Mouse (Mus musculus) left cerebral cortex, postnatal 36 days (tissue): ENCODE results near the gene Fcmr. TPM values are rescaled to one million over a fixed set of nuclear protein-coding genes. Genes with fewer than 3 reads are reported as not detected.

Experiments
- total RNA-seq, 2 experiments: library from RNA; stranded (reverse); gene quantifications; 2 replicates each; pipeline ENCODE4 v1.2.3; 2021

Fcmr gene
- total RNA-seq, 2 experiments from 2014 or later = 0.93 TPM; not detected in 1

Other genes starting within 250 kb of the Fcmr start
- not detected for gene Zp3r, start 236.0 kb upstream of the Fcmr start, total RNA-seq
- not detected for gene C4bp, start 204.0 kb upstream of the Fcmr start, total RNA-seq
- gene Gm29427, start 149.9 kb upstream of the Fcmr start, total RNA-seq = not detected
- 10 to 100 TPM; 15.0 to 18.0 TPM for gene Yod1, start 148.3 kb upstream of the Fcmr start, total RNA-seq
- gene Pfkfb2, start 136.4 kb upstream of the Fcmr start, total RNA-seq = 10 to 100 TPM; 39.3 to 43.8 TPM
- 1 to 10 TPM; 2.0 to 2.1 TPM for gene AA986860, start 133.7 kb upstream of the Fcmr start, total RNA-seq
- gene Fcamr, start 64.8 kb upstream of the Fcmr start, total RNA-seq = not detected
- gene Pigr, start 39.0 kb upstream of the Fcmr start, total RNA-seq = not detected
- not detected for gene Il24, start 21.8 kb downstream of the Fcmr start, total RNA-seq
- gene Il20, start 45.8 kb downstream of the Fcmr start, total RNA-seq = not detected
- not detected for gene Il19, start 74.4 kb downstream of the Fcmr start, total RNA-seq
- not detected for gene Il10, start 154.2 kb downstream of the Fcmr start, total RNA-seq
- gene Mapkapk2, start 232.2 kb downstream of the Fcmr start, total RNA-seq = 10 to 100 TPM; 26.3 to 30.7 TPM